19 mouse cellular contexts compared by ENCODE assay signal in the genomic region with DNA sequence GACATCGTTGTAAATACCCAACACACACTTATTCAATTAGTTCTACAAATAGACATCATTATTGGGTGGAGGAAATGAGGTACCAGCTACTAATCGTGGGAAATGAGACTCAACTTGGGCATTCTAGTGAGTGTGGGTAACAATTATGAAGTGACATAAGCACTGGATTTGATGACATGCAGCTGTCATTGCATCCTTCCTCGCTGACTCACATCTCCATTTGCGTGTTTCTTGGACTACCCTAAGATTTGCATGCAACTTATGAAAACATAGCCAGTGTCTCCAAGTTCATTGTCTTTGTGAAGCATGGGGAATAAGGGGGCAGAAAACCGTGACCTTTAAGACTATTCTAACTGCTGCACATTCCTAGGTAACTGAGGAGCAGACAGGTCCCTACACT.
DNase-seq lines count a peak whose midpoint lies in the region; ATAC-seq and TF ChIP-seq lines count a peak whose summit lies in the region.
"Had no signal": no experiment of that assay in that cellular context is flagged by ENCODE, and none has a peak within 500 bp of the region (broad histone marks: within the 10 kb centered on the region; RNA-seq: fewer than 3 reads in every experiment).

No protein-coding gene starts in this region.

- H3K4me1 ChIP-seq in lung, embryonic 14.5 days (ENCODE audit: insufficient read depth) = no peaks in the 10 kb centered on the region
- no peaks in the 10 kb centered on the region for H3K4me1 ChIP-seq in lung, adult 2 months (ENCODE audit: control insufficient read depth, insufficient read depth, low read length)
- no peaks in the 10 kb centered on the region for H3K4me1 ChIP-seq in midbrain, embryonic 15.5 days
- H3K4me1 ChIP-seq: embryonic facial prominence, embryonic 12.5 days; forebrain, embryonic 15.5 days; heart, embryonic 10.5 days had no signal

- no peak overlapping the region for H3ac ChIP-seq in C2C12 (ENCODE audit: control insufficient read depth, insufficient read length, low read depth)

- WGBS in lung, embryonic 14.5 days = 55% methylated on average over 5 of the region's 5 CpGs
- WGBS in lung, adult 2 months = 67% methylated on average over 5 of the region's 5 CpGs
- 88% methylated on average over 5 of the region's 5 CpGs for WGBS in midbrain, embryonic 15.5 days

- H3K27me3 ChIP-seq in lung, embryonic 14.5 days (ENCODE audit: insufficient read depth, low read length) = no peaks in the 10 kb centered on the region
- H3K27me3 ChIP-seq in C2C12 (ENCODE audit: control insufficient read depth, insufficient read depth, insufficient read length) = no peaks in the 10 kb centered on the region
- H3K27me3 ChIP-seq in midbrain, embryonic 15.5 days (replicated peaks) = no peaks in the 10 kb centered on the region
- H3K27me3 ChIP-seq: embryonic facial prominence, embryonic 12.5 days; forebrain, embryonic 15.5 days; Patski had no signal

- H3K9me3 ChIP-seq in lung, embryonic 14.5 days (ENCODE audit: low read depth, low read length) = no peaks in the 10 kb centered on the region
- H3K9me3 ChIP-seq in midbrain, embryonic 15.5 days = no peaks in the 10 kb centered on the region
- H3K9me3 ChIP-seq: embryonic facial prominence, embryonic 12.5 days; forebrain, embryonic 15.5 days; heart, embryonic 10.5 days had no signal

- no peak for TF ChIP-seq POLR2A in lung, adult 2 months (IDR thresholded peaks at IDR 0.05; ENCODE audit: borderline replicate concordance, extremely low read depth, low read depth, low read length)

- H3K9ac ChIP-seq in lung, embryonic 14.5 days = no peak overlapping the region
- no peak overlapping the region for H3K9ac ChIP-seq in midbrain, embryonic 15.5 days
- H3K9ac ChIP-seq: embryonic facial prominence, embryonic 12.5 days; forebrain, embryonic 15.5 days had no signal

- no peak overlapping the region for H3K27ac ChIP-seq in lung, embryonic 14.5 days (ENCODE audit: low read depth)
- no peak overlapping the region for H3K27ac ChIP-seq in midbrain, embryonic 15.5 days
- H3K27ac ChIP-seq: embryonic facial prominence, embryonic 12.5 days; forebrain, embryonic 15.5 days; heart, embryonic 10.5 days had no signal

- no peak for TF ChIP-seq CTCF in lung, embryonic 14.5 days (IDR thresholded peaks at IDR 0.05; ENCODE audit: low read depth)
- no peak for TF ChIP-seq CTCF in lung, adult 2 months (IDR thresholded peaks at IDR 0.05; ENCODE audit: insufficient read depth, low read length)
- TF ChIP-seq CTCF in C2C12 (IDR thresholded peaks at IDR 0.05; ENCODE audit: control insufficient read depth, insufficient read depth, insufficient read length) = no peak

- 0 out of 2 replicates have a peak, but pooled peaks cover 3% of the 10 kb centered on the region for H3K36me3 ChIP-seq in lung, embryonic 14.5 days (ENCODE audit: insufficient read depth)
- no peaks in the 10 kb centered on the region for H3K36me3 ChIP-seq in C2C12 (ENCODE audit: control insufficient read depth, insufficient read depth)
- no peaks in the 10 kb centered on the region for H3K36me3 ChIP-seq in midbrain, embryonic 15.5 days (replicated peaks)
- H3K36me3 ChIP-seq: embryonic facial prominence, embryonic 12.5 days; forebrain, embryonic 15.5 days had no signal

- peak; percentile 76 for DNase-seq in lung, embryonic 14.5 days
- no peak for DNase-seq in lung, postnatal 25 days (ENCODE audit: low spot score)
- peak; percentile 7 for DNase-seq in lung, postnatal 36 days
- no peak for DNase-seq in lung, adult 2 months
- peak; percentile 10 for DNase-seq in naive thymus-derived CD4-positive, alpha-beta T cell, adult 2 months (ENCODE audit: low read depth)
- DNase-seq in heart, adult 9 months (ENCODE audit: low spot score in 2 of 2) = no peak
- DNase-seq: adrenal gland, postnatal 14 days; cerebellum, adult 11-12 months; cerebellum, adult 9-10 months; cerebellum, postnatal 25 days; gastrocnemius, postnatal 36 days; heart, adult 11 months; heart, postnatal 10 days had no signal

- no peaks in the 10 kb centered on the region for H3K79me2 ChIP-seq in C2C12 (ENCODE audit: control insufficient read depth, insufficient read depth)

- H3K4me2 ChIP-seq in lung, embryonic 14.5 days = no peak overlapping the region
- H3K4me2 ChIP-seq in midbrain, embryonic 15.5 days = no peak overlapping the region
- H3K4me2 ChIP-seq: embryonic facial prominence, embryonic 12.5 days; forebrain, embryonic 15.5 days had no signal

- H3K4me3 ChIP-seq in lung, embryonic 14.5 days (ENCODE audit: low read depth, low read length) = no peak overlapping the region
- no peak overlapping the region for H3K4me3 ChIP-seq in lung, adult 2 months (replicated peaks; ENCODE audit: extremely low read depth, low read depth, low read length)
- H3K4me3 ChIP-seq in C2C12 (ENCODE audit: insufficient read depth, poor library complexity, severe bottlenecking) = no peak overlapping the region
- no peak overlapping the region for H3K4me3 ChIP-seq in midbrain, embryonic 15.5 days
- H3K4me3 ChIP-seq: embryonic facial prominence, embryonic 12.5 days; forebrain, embryonic 15.5 days; heart, embryonic 10.5 days had no signal

- H3K79me3 ChIP-seq in C2C12 (ENCODE audit: low read depth) = no peaks in the 10 kb centered on the region

- ATAC-seq in lung, embryonic 14.5 days (ENCODE audit: insufficient read depth) = peak; percentile 66
- no peak for ATAC-seq in midbrain, embryonic 15.5 days (replicated peaks)
- ATAC-seq: forebrain, embryonic 15.5 days; Patski had no signal

TF ChIP-seq in C2C12, 6 proteins besides CTCF, POLR2A, EP300 and RAD21:
- peak; percentile 98 for TF ChIP-seq MYOD1 (IDR thresholded peaks at IDR 0.05; ENCODE audit: control insufficient read depth, insufficient read length, low read depth)
- TF ChIP-seq MAX (IDR thresholded peaks at IDR 0.05) = no peak

Comparison
In these comparisons a context has a peak if more than half of its experiments do, and no peak if none do; other contexts are left out.
1. DNase-seq: peak in lung, embryonic 14.5 days (single experiment), lung, postnatal 36 days (single experiment) and naive thymus-derived CD4-positive, alpha-beta T cell, adult 2 months (single experiment); none in lung, postnatal 25 days (single experiment), lung, adult 2 months (single experiment) and heart, adult 9 months (0 of 2).